Mouse (Mus musculus) brain, embryonic 14.5 days (tissue): Measurements from ENCODE around the gene Ccm2. TPM values are rescaled to one million over a fixed set of nuclear protein-coding genes. Genes with fewer than 3 reads are reported as not detected.

Experiments
- DNase-seq: peaks from one replicate; pipeline ENCODE4 v3.0.0-alpha.2; 2011; ENCODE audit warnings: low read depth
- CTCF ChIP-seq: fragments of 200-500 bp; IDR thresholded peaks from 2 replicates; pipeline ENCODE4 v1.5.1; 2012; ENCODE audit warnings: inconsistent platforms, mild to moderate bottlenecking, moderate library complexity, borderline replicate concordance; ENCODE audit not compliant: insufficient read depth, insufficient read length; ENCODE audit errors: extremely low read depth
- POLR2A ChIP-seq: fragments of 200-500 bp; IDR thresholded peaks from 2 replicates; pipeline ENCODE4 v1.6.1; 2012; ENCODE audit warnings: mild to moderate bottlenecking, inconsistent platforms, borderline replicate concordance; ENCODE audit not compliant: poor library complexity, insufficient read depth, insufficient read length, severe bottlenecking; ENCODE audit errors: extremely low read depth
- polyA plus RNA-seq: library from polyadenylated mRNA; depleted of rRNA; stranded (reverse); fragments of >200 nt; gene quantifications from 2 replicates; pipeline ENCODE4 v1.2.3, GENCODE M21; 2012

The Ccm2 gene
- polyA plus RNA-seq, 1 experiment, result 91.9 TPM

DNA sequence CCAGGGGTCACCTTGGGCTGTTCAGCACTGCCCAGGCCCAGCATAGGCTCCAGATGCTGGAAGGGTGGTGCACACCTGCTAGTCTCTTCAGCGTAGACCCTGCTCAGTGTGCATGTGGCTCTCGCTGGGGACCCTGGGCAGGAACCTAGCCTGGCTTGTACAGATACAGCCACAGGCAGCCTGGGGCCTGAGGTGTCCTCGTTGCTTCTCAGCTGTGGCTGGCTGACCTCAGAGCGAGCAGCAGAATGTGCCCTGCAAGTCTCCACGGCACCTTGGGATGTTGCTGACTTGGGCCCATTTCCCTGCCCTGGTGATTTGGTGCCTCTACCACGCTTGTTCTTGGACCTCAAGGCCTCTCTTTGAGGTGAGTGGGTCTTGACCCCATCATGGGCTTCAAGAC lies 53.1 kb downstream of the Ccm2 start:
- TF ChIP-seq CTCF (no peak), POLR2A (no peak)
- no peak for DNase-seq

DNA sequence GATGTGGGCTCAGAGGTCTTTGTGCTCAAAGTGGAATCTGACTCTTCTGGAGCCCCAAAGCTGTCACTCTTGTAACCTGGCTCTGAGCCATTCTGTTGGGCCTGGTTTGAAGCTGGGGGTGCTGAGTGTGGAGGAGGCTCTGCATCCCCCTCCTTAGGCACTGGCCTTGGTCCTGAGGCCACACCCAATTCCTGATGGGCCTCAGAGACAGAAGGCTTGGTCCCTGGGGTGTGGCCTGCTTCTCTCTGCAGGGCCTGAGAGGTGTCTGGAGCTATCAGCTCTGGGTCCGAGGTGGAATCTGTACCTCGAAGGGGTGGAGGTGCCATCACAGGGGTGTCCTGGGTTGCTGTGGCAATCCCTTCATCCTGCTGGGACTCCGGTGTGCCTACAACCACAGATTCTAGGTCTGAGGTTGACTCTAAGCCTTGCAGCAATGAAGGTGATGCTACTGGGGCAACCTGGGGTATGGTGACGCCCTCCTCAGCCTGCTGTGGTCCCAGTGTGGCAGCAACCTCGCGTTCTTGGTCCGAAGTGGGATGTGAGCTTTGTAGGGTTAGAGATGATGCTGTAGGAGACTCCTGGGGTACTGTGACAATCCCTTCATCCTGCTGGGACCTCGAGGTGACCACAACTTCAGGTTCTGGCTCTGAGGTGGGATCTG lies 53.7 kb downstream of the Ccm2 start:
- no peak for TF ChIP-seq CTCF
- no peak for TF ChIP-seq POLR2A
- no peak for DNase-seq

DNA sequence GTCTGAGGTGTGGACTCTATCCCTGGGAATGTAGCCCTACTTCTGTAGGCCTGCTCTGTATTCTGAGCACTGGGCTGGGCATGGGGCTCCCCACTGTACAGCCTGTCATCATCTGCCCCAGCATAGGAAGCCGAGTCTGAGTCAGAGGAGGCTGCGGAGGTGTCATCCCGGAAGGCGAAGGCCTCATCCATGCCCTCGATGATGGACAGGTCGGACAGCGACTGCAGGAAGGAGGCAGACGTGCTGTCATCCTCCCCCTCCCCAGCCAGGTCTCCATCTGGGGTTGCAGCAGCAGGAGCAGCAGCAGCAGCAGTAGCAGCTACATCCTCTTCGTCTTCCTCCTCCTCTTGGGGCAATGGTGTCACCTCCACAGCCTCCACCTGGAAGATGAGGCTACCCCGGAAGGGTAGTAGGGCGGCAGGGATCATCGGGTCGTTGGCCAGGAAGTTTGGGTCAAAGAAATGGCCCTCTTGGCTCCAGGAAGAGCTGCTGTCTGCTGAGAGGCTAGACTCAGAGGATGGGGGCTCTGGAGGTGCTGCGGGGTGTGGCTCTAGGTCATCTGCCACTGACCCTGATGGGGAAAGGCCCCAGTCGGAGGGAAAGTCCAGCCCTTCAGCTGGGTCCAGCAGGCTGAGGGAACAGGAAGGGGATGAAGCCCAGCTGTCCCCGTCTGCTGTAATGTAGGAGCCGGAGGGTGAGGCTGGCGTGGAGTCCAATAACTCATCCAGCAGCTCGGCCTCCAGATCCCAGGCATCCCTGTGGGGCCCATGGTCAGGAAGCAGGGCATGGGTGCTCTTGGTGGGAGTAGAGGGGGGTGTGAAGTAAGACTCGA lies 55.2 kb downstream of the Ccm2 start:
- no peak for DNase-seq
- TF ChIP-seq POLR2A (no peak), CTCF (no peak)

- DNase-seq, result no peak
- TF ChIP-seq CTCF, result no peak
- no peak for TF ChIP-seq POLR2A
Observed at GRCm38 (mm10) chr11:6602662-6603061, 56.0 kb downstream of the Ccm2 start.

GRCm38 (mm10) chr11:6603224-6603623 lies 56.5 kb downstream of the Ccm2 start:
- TF ChIP-seq POLR2A (no peak), CTCF (no peak)

GRCm38 (mm10) chr11:6603887-6604603 lies 57.4 kb downstream of the Ccm2 start:
- peak; percentile 95 for DNase-seq
- TF ChIP-seq CTCF, result no peak
- TF ChIP-seq POLR2A, result no peak

More at GRCm38 (mm10) chr11:6603224-6603623, 56.5 kb downstream of the Ccm2 start:
- DNase-seq, result no peak

DNA sequence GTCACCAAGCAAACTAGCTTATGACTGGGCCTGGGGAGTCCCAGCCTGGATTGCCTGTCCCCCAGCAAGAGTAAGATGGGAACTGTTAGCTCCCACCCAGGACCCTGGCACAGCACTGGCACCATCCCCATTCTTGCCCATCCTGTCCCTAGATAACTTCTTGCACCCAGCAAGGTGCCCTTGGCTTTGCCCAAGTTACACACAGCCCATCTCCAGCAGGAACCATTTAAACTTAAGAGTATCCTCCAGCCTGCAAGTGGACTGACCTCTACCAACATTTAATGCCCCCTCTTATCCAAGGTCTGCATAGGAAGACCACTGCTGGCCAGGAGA lies 57.9 kb downstream of the Ccm2 start:
- no peak for TF ChIP-seq POLR2A
- no peak for TF ChIP-seq CTCF
- DNase-seq, result no peak

DNA sequence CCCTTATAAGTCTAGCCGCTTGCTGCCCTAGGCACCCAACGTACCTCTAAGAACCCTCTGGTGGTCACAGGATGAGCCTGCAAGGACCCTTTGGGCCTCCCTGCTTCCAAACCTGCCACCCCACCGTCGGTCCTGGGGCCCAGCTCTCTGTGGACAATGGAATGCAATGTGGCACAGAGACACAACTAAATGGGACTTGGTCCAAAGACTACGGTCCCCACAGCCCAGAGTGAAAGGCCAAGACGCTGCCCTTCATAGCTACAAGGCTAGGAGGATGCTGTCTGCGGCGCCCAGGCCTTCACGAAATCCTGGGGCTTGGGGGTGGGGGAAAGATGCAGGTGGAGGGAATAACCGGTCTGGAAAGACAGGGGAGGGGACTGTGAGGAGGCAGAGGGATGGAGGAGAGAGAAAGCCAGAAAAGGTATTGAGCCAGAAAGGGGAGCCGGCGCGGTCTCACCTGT lies 58.4 kb downstream of the Ccm2 start:
- TF ChIP-seq CTCF (peak; percentile 37; the same call in 1 of the 2 replicates), POLR2A (no peak)
- DNase-seq, result peak; percentile 66

DNA sequence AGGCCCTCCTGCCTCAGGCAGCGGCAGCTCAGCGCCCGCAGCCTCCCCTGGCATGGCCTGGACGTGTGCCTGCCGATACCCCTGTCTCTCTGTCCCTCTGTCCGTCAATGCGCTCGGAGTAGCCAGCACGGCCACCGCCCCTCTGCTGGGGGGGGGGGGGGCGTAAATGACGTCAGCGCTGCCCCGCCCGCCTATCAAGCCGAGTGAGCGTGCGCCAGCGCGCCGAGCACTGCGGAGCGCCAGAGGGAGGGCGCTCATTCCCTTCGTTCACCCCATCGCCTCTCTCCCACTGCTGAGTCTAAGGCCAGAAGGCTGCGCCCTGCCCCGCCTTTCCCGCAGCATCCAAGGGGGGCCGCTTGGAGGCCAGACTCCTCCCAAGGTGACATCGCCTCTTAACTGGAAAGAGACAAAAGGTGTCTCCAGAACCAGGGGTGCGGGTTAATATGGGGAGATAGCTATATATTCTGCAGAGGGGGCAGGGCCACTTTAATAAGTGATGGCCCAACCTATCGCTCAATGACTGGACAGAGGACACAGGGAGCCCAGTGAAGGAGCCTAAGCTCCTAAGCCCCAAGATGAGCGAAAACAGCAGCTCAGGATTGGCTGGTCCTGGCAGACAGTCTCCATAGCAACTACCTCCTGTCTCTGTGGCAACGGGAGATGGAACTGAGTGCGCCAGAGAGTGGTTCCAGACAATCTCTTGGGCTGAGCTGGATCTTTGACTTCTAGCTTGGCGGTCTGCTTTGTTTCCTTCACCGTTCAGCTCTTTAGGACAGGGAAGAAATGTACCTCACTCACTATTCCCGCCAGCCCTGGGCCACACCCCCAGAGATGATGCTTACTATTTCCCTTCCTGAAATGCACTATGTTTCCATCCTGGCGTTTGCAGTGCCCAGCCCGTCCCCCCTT lies 59.1 kb downstream of the Ccm2 start, which contains the start of gene Nacad:
Nacad (minus strand) TSS at position 563 of the 909 bp plus-strand sequence.
- peak; percentile 97 for DNase-seq
- TF ChIP-seq POLR2A (peak; percentile 52; the same call in 1 of the 2 replicates), CTCF (no peak)

DNA sequence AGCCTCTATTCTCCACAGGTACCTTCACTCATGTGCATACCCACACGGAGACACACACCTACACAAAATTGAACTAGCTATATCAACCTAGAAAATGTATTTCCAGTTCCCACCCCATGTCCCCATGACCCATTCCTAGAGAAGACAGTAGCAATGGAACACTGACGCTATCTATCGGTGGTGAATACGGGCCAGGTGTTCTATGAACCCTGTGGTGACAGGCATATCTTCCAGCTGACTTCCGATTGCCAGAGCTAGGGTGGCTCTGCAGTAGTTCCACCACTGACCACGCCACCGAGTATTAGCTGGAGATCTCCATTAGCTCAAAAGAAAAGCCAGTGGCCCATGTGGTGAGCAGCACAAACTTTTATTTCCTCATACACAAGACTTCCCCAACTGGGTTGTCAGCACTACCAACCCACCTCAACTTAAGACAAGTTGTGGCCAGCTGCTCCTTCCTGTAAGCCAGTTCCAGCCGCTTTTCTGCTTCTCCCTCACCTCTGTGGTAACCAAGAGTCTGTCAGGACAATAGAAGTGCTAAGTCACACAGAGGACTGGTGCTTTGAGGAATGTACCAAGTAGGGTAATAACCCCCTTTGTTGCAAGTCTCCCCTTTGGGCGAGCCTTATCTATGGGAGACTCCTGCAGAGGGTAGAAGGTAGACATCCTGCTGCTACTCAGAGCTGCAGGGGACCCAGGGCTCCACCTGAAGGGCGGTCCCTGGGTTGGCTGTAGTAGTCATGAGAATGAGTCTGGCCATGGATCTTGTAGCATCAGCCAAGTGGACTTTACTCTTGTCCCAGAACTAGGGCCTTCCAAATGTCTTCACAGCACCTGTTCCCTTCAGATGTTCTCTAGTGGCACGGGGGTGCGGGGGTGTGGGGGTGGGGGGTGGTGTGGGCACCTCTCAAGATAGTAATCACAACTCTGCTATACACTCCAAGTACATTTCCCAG lies 68.8 kb downstream of the Ccm2 start:
- TF ChIP-seq POLR2A, result no peak
- no peak for TF ChIP-seq CTCF
- no peak for DNase-seq

DNA sequence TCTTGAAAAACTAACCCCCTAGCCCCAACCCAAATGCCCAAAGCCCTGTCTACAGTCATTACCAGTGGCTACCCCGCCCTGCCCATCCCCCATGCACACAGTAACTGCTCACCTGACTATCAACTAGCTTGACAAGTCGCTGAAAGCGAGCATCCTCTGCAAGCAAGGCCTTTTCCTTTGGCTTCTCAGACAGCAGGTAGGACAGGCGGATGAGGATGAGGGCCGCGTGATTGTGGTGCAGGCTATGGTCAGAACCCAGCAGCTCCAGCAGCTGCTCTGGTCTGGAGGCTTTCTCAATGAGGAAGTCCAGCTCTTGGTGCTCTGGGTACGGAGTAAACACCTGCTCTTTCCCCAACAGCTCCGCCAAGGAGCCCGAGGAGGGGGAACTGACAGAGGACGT lies 77.0 kb downstream of the Ccm2 start:
- no peak for DNase-seq
- TF ChIP-seq CTCF (no peak), POLR2A (no peak)
